Mouse (Mus musculus) hindbrain, embryonic 11.5 days (tissue): ENCODE measurements around the gene Plxna4. TPM values are rescaled to one million over a fixed set of nuclear protein-coding genes. Genes with fewer than 3 reads are reported as not detected.

ENCODE experiments used
- ATAC-seq: fragments of 200-750 bp; cut with Nextera tagmentation; 2 replicates; pipeline ENCODE4 v1.8.0; 2017; ENCODE audit warnings: mild to moderate bottlenecking, moderate TSS enrichment, moderate library complexity; ENCODE audit not compliant: low FRiP score
- DNase-seq: peaks from one replicate; pipeline ENCODE4 v3.0.0-alpha.2; 2015; ENCODE audit warnings: low spot score
- H3K27ac ChIP-seq: fragments of 300-500 bp; sonication (generic); 2 replicates; pipeline ENCODE4 v1.5.1; 2014; ENCODE audit warnings: mild to moderate bottlenecking, low read depth, low read length
- H3K27me3 ChIP-seq: fragments of 300-500 bp; sonication (generic); 2 replicates; pipeline ENCODE4 v1.6.1; 2014; ENCODE audit warnings: mild to moderate bottlenecking, low read length, moderate library complexity, mixed read lengths; ENCODE audit not compliant: control insufficient read depth, insufficient read depth
- H3K36me3 ChIP-seq: fragments of 300-500 bp; sonication (generic); 2 replicates; pipeline ENCODE4 v1.6.1; 2014; ENCODE audit warnings: mild to moderate bottlenecking, low read length, moderate library complexity, mixed read lengths; ENCODE audit not compliant: control insufficient read depth, insufficient read depth
- H3K4me1 ChIP-seq: fragments of 300-500 bp; sonication (generic); replicated peaks from 2 replicates; pipeline ENCODE4 v1.6.1; 2014; ENCODE audit warnings: low read length, mixed read lengths; ENCODE audit not compliant: control insufficient read depth, insufficient read depth
- H3K4me2 ChIP-seq: fragments of 300-500 bp; sonication (generic); replicated peaks from 2 replicates; pipeline ENCODE4 v1.6.1; 2014; ENCODE audit warnings: mild to moderate bottlenecking, low read depth, low read length
- H3K4me3 ChIP-seq: fragments of 300-500 bp; sonication (generic); 2 replicates; pipeline ENCODE4 v1.5.1; 2014; ENCODE audit warnings: low read depth, low read length
- H3K9ac ChIP-seq: fragments of 300-500 bp; sonication (generic); 2 replicates; pipeline ENCODE4 v1.6.1; 2014; ENCODE audit warnings: low read depth, low read length
- H3K9me3 ChIP-seq: fragments of 300-500 bp; sonication (generic); 2 replicates; pipeline ENCODE4 v1.6.1; 2016; ENCODE audit warnings: low read length; ENCODE audit not compliant: control insufficient read depth
- WGBS: fragments of 180-500 bp; shearing (Covaris S2); extraction: QIAGEN DNeasy Blood & Tissue Kit; methylation state at CpG from one replicate; pipeline ENCODE4 v1.1.7; 2014; 5-methylcytosine and 5-hydroxymethylcytosine counted together
- polyA plus RNA-seq: library from polyadenylated mRNA; unstranded; fragments of >200 nt; fragmentation: Nextera tagmentation; extraction: Ambion mirVana; gene quantifications from 2 replicates; pipeline ENCODE4 v1.2.1, GENCODE M21; 2014

The Plxna4 gene
- polyA plus RNA-seq, 1 experiment from 2014 or later, result 8.1 TPM

- Histone ChIP-seq H3K27me3 (no peaks in the 10 kb centered on the region), H3K9ac (no peak overlapping the region), H3K27ac (no peak overlapping the region), H3K4me2 (no peak overlapping the region), H3K9me3 (no peaks in the 10 kb centered on the region), H3K36me3 (no peaks in the 10 kb centered on the region), H3K4me1 (no peaks in the 10 kb centered on the region; the same call in 1 of the 2 replicates), H3K4me3 (no peak overlapping the region)
- WGBS, result 93% methylated on average over 5 of the region's 5 CpGs
- ATAC-seq (no peak), DNase-seq (no peak)
Measured at GRCm38 (mm10) chr6:32571485-32571884, 16.5 kb downstream of the Plxna4 start.

DNA sequence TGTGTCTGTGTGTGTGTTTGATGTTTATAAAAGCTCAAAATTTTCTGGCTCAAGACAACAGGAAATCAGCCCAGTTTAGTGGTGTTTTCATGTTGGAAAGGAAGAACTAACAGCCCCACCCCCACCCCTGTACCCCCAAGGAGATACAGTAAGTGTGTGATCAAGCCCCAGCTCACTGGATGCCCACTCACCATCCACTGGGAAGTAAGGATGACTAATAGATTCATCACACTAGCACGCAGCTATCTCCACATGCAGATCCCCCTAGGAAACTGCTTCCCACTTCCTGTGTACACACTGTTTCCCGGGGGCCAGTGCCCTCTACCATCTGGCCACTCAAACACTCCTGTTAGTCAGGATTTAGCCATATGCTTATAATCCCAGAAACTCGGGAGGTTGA, 17.5 kb downstream of the Plxna4 start:
- Histone ChIP-seq H3K36me3 (no peaks in the 10 kb centered on the region), H3K27me3 (no peaks in the 10 kb centered on the region), H3K9ac (no peak overlapping the region), H3K27ac (no peak overlapping the region), H3K9me3 (no peaks in the 10 kb centered on the region), H3K4me2 (no peak overlapping the region), H3K4me1 (no peaks in the 10 kb centered on the region; the same call in 1 of the 2 replicates), H3K4me3 (no peak overlapping the region)
- DNase-seq, result no peak
- WGBS, result 45% methylated on average over 3 of the region's 3 CpGs
- ATAC-seq, result no peak

GRCm38 (mm10) chr6:32569919-32570318, 18.1 kb downstream of the Plxna4 start:
- no peaks in the 10 kb centered on the region for H3K36me3 ChIP-seq
- H3K27ac ChIP-seq, result no peak overlapping the region
- no peak for ATAC-seq

DNA sequence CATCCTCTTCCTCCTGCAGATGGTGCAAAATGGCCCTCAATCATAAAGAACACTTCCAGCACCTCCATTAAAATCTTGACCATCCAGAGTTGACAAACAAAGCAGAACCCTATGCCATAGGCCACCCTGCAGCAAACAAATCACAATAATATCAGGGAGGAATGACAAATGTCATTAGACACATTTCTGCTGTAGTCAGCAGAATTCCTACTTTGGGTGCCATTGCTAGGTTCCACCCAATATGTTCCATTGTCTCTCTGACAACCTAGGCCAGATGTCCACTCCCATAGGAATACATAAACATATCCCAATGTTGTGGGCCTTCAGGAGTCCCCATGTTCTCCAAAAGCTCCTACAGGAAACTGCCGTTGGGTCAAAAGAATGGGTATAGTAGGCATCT, 41.1 kb downstream of the Plxna4 start:
- 89% methylated on average over 1 of the region's 1 CpGs for WGBS
- ATAC-seq, result no peak
- no peaks in the 10 kb centered on the region for H3K27me3 ChIP-seq
- H3K36me3 ChIP-seq, result no peaks in the 10 kb centered on the region
- no peak overlapping the region for H3K9ac ChIP-seq
- H3K4me3 ChIP-seq, result no peak overlapping the region
- H3K27ac ChIP-seq, result no peak overlapping the region
- no peak overlapping the region for H3K4me2 ChIP-seq
- H3K4me1 ChIP-seq, result no peaks in the 10 kb centered on the region
- DNase-seq, result no peak
- no peaks in the 10 kb centered on the region for H3K9me3 ChIP-seq

More at GRCm38 (mm10) chr6:32569919-32570318, 18.1 kb downstream of the Plxna4 start:
- Histone ChIP-seq H3K27me3 (no peaks in the 10 kb centered on the region), H3K4me2 (no peak overlapping the region), H3K4me1 (no peaks in the 10 kb centered on the region; the same call in 1 of the 2 replicates), H3K9me3 (no peaks in the 10 kb centered on the region), H3K4me3 (no peak overlapping the region), H3K9ac (no peak overlapping the region)
- 86% methylated on average over 3 of the region's 3 CpGs for WGBS
- DNase-seq, result no peak

- DNase-seq (no peak), ATAC-seq (no peak)
- 89% methylated on average over 3 of the region's 3 CpGs for WGBS
Measured at GRCm38 (mm10) chr6:32544021-32544420, 44.0 kb downstream of the Plxna4 start.

DNA sequence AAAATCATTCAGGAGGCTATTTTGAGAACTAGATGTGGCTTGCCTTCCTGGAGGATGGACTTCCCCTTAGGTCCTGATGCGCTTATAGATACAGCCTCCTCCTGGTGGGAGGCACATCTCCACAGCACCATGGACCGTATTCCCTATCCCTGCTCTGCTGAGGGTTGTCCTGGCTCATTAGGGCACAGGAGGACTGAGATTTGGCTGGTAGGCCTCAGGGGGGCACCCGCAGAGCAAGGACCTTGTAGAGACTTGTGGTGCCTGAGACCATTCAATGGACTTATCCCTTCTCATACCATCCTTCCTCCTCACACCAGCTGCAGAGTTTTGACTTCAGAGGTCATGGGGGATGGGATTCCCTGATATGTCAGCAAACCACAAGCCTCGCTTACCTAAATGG, 47.8 kb downstream of the Plxna4 start:
- WGBS, result 95% methylated on average over 4 of the region's 4 CpGs
- no peak overlapping the region for H3K4me3 ChIP-seq
- H3K4me1 ChIP-seq, result no peaks in the 10 kb centered on the region
- H3K9ac ChIP-seq, result no peak overlapping the region
- H3K27ac ChIP-seq, result no peak overlapping the region
- H3K9me3 ChIP-seq, result no peaks in the 10 kb centered on the region
- H3K36me3 ChIP-seq, result no peaks in the 10 kb centered on the region
- no peak for DNase-seq
- no peak overlapping the region for H3K4me2 ChIP-seq
- no peaks in the 10 kb centered on the region for H3K27me3 ChIP-seq
- ATAC-seq, result no peak

More at GRCm38 (mm10) chr6:32544021-32544420, 44.0 kb downstream of the Plxna4 start:
- H3K9ac ChIP-seq, result no peak overlapping the region
- H3K36me3 ChIP-seq, result no peaks in the 10 kb centered on the region
- H3K4me2 ChIP-seq, result no peak overlapping the region
- no peaks in the 10 kb centered on the region for H3K9me3 ChIP-seq
- H3K27ac ChIP-seq, result no peak overlapping the region
- no peaks in the 10 kb centered on the region for H3K27me3 ChIP-seq
- H3K4me3 ChIP-seq, result no peak overlapping the region
- H3K4me1 ChIP-seq, result no peaks in the 10 kb centered on the region

DNA sequence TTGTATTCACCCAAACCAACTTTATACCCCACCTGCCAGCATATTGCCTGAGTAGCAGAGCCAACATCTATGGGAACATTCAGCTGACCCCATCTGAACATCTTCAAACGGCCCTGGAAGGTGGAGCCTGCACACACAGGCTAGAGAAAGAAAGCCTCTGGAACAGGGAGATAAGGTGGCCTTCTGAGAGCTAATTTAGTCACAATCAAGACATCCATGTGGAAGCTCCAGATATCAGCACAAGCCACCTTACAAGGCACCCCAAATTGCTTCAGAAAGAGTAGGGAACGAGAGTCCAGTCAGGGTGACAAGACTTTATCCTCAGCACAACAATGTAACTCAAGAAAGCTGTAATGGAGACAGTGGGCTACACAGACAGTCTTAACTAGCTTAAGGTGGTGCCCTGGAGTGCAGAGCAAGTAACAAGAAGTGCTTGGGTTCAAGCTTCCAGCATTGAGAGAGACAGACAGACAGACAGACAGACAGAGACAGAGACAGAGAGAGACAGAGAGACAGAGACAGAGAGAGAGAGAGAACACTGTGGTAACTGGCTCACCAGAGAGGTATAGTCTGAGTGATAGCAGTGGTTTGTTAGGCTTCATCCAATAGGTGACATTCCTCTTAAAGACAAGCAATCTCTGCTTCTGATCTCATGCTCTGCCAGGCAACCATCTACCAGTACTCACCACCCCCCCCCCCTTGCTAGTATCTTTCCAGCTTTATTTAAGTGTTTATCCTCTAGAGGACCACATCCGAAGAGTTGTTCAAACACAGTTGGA, 53.8 kb downstream of the Plxna4 start:
- Histone ChIP-seq H3K4me3 (no peak overlapping the region), H3K9ac (no peak overlapping the region), H3K36me3 (no peaks in the 10 kb centered on the region), H3K4me1 (no peaks in the 10 kb centered on the region), H3K4me2 (no peak overlapping the region), H3K9me3 (no peaks in the 10 kb centered on the region), H3K27ac (no peak overlapping the region), H3K27me3 (no peaks in the 10 kb centered on the region)
- DNase-seq, result no peak
- WGBS, result 84% methylated on average over 3 of the region's 3 CpGs
- ATAC-seq, result no peak

GRCm38 (mm10) chr6:32528081-32528570, 59.9 kb downstream of the Plxna4 start:
- WGBS, result 87% methylated on average over 8 of the region's 8 CpGs
- no peak overlapping the region for H3K4me3 ChIP-seq
- no peak overlapping the region for H3K9ac ChIP-seq
- no peak for DNase-seq
- no peaks in the 10 kb centered on the region for H3K4me1 ChIP-seq
- H3K9me3 ChIP-seq, result no peaks in the 10 kb centered on the region
- H3K27me3 ChIP-seq, result no peaks in the 10 kb centered on the region
- no peak overlapping the region for H3K27ac ChIP-seq
- no peak for ATAC-seq
- no peaks in the 10 kb centered on the region for H3K36me3 ChIP-seq
- H3K4me2 ChIP-seq, result no peak overlapping the region

GRCm38 (mm10) chr6:32527518-32527917, 60.5 kb downstream of the Plxna4 start:
- no peak overlapping the region for H3K9ac ChIP-seq
- H3K27ac ChIP-seq, result no peak overlapping the region
- DNase-seq (no peak), ATAC-seq (no peak)
- no peak overlapping the region for H3K4me3 ChIP-seq
- H3K4me1 ChIP-seq, result no peaks in the 10 kb centered on the region
- H3K9me3 ChIP-seq, result no peaks in the 10 kb centered on the region
- no peaks in the 10 kb centered on the region for H3K36me3 ChIP-seq
- 94% methylated on average over 7 of the region's 7 CpGs for WGBS
- H3K27me3 ChIP-seq, result no peaks in the 10 kb centered on the region
- H3K4me2 ChIP-seq, result no peak overlapping the region
